Mouse (Mus musculus) megakaryocyte-erythroid progenitor cell, adult 5-6 weeks (primary cell): ENCODE measurements around the gene Gtf2h3. TPM values are rescaled to one million over a fixed set of nuclear protein-coding genes. Genes with fewer than 3 reads are reported as not detected.
"Not testable (repeated sequence)": the region's sequence is repeated elsewhere in the genome, so short reads cannot be mapped to it uniquely, and the experiment has no call there.

Experiments
- ATAC-seq: replicated peaks from 2 replicates; pipeline ENCODE4 v1.8.0; 2016; ENCODE audit warnings: mild to moderate bottlenecking, inconsistent platforms; ENCODE audit not compliant: severe bottlenecking, poor library complexity, low FRiP score, low TSS enrichment
- total RNA-seq, 2 experiments: library from RNA; stranded (forward) in 1 of 2; stranded (reverse) in 1 of 2; fragments of 200-1000, 215-1000 nt in 1 of 2; fragments of >200 nt in 1 of 2; fragmentation: Nextera tagmentation in 1 of 2; gene quantifications; 2 replicates each; pipeline ENCODE4 v1.2.3; 2014 to 2017

Gene Gtf2h3
- total RNA-seq, 2 experiments from 2014 or later: 43.2 to 80.0 TPM

DNA sequence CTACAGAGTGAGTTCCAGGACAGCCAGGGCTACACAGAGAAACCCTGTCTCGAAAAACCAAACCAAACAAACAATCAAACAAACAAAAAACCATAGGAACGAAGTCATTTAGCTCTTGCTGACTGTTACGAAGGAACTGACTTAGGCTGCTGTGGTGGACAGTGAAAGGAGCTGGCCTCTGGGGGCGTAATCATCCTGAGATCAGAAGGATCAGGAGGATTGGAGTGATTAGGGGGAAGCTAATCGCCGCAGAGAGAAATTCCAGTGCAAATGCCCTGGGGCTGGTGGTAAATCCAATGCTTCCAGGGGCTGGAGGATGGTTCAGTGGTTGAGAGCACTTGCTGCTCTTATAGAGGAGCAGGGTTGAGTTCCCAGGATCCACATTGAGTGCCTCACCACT lies 25.3 kb upstream of the Gtf2h3 start:
- ATAC-seq: no peak

DNA sequence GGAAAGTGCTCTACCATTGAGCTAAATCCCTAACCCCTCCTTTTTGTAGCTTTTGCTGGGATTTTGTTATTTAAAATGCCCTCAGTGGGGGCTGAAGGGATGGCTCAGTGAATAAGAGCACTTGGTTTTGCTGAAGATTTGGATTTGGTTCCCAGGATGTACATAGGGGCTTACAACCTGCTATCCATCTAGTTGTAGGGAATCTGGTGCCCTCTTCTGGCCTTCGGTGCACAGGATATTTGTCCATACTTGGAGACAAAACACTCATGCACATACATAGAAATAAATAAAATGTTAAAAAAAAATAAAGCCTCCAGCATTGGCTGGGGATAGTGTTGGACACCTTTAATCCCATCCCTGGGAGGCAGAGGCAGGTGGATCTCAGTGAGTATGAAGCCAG lies 23.8 kb upstream of the Gtf2h3 start:
- no peak for ATAC-seq

- no peak for ATAC-seq
Measured at GRCm38 (mm10) chr5:124571068-124571467, 7.9 kb upstream of the Gtf2h3 start.

- no peak for ATAC-seq
Measured at GRCm38 (mm10) chr5:124575467-124575866, 3.5 kb upstream of the Gtf2h3 start.

DNA sequence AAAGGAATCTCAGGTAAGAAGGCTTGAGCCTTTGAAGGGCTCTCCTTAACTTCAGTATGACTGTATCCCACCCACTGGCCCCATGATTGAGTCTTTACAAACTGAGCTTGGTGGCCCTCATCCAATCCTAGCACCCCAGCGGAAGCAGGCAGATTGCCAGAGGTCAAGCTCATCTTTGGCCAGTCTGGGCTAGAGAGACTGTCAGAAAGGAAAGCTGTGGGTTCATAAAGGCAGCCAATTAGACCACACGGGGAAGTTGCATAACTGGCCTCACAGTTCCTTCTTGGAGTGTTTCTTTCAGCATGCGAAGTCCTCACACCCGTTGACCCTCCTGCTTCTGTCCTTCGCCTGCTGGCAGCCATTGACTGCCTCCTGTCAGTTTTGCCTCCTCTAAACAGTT lies 3.6 kb downstream of the Gtf2h3 start:
- no peak for ATAC-seq

- no peak for ATAC-seq
Measured at GRCm38 (mm10) chr5:124592768-124593167, 13.8 kb downstream of the Gtf2h3 start.

GRCm38 (mm10) chr5:124598224-124599174 lies 19.6 kb downstream of the Gtf2h3 start:
- peak; percentile 94 for ATAC-seq

DNA sequence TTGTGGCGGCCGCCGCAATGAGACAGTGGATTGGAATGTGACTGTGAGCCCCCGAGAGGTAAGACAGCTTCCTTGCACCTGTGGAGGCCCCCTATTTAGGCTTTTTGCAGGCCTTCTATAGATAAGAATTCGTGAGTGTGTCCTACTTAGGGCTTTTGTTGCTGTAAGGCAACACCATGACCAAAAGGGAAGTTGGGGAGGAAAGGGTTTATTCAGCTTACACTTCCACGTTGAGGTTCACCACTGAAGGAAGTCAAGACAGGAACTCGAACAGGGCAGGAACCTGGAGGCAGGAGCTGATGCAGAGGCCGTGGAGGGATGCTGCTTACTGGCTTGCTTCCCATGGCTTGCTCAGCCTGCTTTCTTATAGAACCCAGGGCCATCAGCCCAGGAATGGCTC lies 20.8 kb downstream of the Gtf2h3 start:
- not testable (repeated sequence) for ATAC-seq

- ATAC-seq: no peak
Measured at GRCm38 (mm10) chr5:124602349-124602748, 23.4 kb downstream of the Gtf2h3 start.

- no peak for ATAC-seq
Measured at GRCm38 (mm10) chr5:124604296-124604695, 25.4 kb downstream of the Gtf2h3 start.

GRCm38 (mm10) chr5:124605041-124605622 lies 26.2 kb downstream of the Gtf2h3 start:
- ATAC-seq: no peak

DNA sequence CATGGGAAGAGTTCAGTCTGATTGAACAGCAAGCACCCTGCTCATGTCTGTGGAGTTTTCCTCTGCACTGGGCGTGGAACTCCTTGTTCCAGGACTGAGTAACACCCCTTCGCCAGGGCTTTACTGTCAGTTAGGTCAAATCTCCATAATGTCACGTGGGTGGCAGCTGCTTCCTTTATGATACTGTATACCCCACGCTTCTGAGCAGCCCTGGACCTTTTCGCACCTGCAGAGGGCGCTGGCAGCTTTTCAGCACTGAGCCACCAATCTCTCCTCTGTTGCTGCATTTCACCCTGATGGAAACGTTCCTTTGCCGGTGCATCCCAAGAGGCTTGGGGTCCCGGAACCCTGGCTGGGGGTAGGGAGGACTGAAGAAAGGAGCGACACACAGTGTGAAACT lies 32.0 kb downstream of the Gtf2h3 start:
- ATAC-seq: peak; percentile 84

DNA sequence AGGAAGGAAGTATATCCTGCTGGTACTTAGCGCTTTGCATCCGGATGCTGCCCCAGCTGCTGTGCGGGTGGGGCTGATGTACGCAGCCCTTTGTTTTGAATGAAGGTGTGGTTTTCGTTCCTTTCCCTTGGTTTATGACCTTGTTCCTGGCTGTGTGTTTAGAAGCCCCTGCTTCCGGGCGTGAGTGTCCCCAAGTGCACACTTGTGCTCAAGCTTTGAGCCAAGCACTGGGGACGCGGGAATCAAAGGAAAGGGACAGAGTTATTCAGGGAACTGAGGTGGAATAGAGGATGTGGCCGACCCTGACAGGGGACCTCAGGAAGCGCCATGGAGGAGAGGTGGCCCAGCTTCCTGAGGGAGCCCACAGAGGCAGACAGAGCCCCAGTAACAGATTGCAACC lies 35.8 kb downstream of the Gtf2h3 start:
- ATAC-seq: no peak

DNA sequence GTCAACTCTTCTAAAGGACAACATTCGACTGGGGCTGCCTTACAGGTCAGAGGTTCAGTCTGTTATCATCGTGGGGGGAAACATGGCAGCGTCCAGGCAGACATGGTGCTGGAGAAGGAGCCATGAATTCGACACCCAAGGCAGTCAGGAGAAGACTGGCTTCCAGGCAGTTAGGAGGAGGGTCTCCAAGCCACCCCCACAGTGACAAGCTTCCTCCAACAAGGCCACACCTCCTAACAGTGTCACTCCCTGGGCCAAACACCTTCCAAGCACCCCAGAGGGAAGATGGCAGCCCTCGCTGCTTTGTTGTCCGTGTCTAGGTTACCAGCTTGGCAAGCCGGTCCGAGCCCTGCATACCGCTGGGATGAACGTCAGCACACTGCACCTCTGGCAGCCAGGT lies 39.8 kb downstream of the Gtf2h3 start:
- ATAC-seq: no peak

GRCm38 (mm10) chr5:124621362-124621761 lies 42.4 kb downstream of the Gtf2h3 start:
- ATAC-seq: no peak

- ATAC-seq: no peak
Measured at GRCm38 (mm10) chr5:124622890-124623289, 44.0 kb downstream of the Gtf2h3 start.

GRCm38 (mm10) chr5:124624291-124624690 lies 45.4 kb downstream of the Gtf2h3 start:
- ATAC-seq: no peak

- ATAC-seq: peak; percentile 92
Measured at GRCm38 (mm10) chr5:124628448-124629363, 49.8 kb downstream of the Gtf2h3 start, which contains the start of gene Atp6v0a2. TSS of gene Atp6v0a2 (plus strand) at chr5:124628576.

DNA sequence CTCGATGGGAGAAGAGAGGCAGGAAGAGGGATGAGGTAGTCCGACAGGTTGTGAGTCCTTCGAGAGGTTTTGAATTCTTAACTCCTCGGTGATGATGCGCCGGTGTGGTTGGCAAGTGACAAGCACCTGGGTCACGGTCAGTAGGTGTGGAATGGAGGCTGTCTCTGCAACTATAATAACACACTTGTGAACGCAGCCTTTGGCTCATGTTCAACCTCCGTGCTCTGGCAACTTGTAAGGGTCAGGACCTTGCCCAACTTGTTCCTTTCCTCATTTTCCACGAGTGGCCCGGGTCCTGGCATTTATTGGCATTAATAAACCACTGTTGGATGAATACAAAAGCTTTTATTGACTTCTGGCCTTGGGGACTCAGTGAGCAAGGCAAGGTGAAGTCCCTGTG lies 50.7 kb downstream of the Gtf2h3 start:
- 0 out of 2 replicates have a peak, but pooled peaks have one; percentile 8 for ATAC-seq

DNA sequence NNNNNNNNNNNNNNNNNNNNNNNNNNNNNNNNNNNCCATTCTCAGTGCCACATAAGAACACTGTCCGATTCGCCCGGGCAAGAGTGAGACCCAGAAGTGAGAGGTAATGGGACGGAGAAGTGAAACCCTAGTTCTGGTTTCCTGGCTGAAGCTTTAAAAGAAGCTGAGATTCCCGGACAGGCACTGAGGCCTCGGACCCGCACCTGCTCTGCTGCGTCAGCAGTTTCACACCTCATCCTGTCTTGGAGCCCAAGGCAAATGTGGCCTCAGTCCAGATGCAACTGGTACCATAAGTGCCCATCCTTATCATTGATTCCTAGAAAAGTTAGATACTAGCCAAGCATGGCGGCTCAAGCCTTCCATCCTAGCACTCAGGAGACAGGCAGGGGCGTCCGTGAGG lies 52.7 kb downstream of the Gtf2h3 start:
- no peak for ATAC-seq
